Mouse (Mus musculus): ENCODE measurements around the gene Mpdz.

- TF ChIP-seq CTCF (IDR thresholded peaks at IDR 0.05) (no peak), EP300 (IDR thresholded peaks at IDR 0.05; ENCODE audit: insufficient read depth, low read depth, low read length) (no peak), POLR2A (IDR thresholded peaks at IDR 0.05; ENCODE audit: insufficient read depth, low read depth, low read length) (no peak)
These were observed 40.5 kb upstream of the Mpdz start for GRCm38 (mm10) chr4:81483159-81483558.

All from heart, adult 2 months (tissue).